Mouse (Mus musculus) limb, embryonic 15.5 days (tissue): ENCODE results near the gene Tulp1. TPM values are rescaled to one million over a fixed set of nuclear protein-coding genes. Genes with fewer than 3 reads are reported as not detected.
A peak's percentile ranks its signal among the peaks of the same experiment; 100 is the strongest.
"Not testable (repeated sequence)": the region's sequence is repeated elsewhere in the genome, so short reads cannot be mapped to it uniquely, and the experiment has no call there.

Source experiments
- ATAC-seq: fragments of 200-750 bp; cut with Nextera tagmentation; 2 replicates; pipeline ENCODE4 v1.8.0; 2017; ENCODE audit warnings: low read depth, moderate TSS enrichment; ENCODE audit not compliant: insufficient number of reproducible peaks, low FRiP score, low TSS enrichment
- H3K27ac ChIP-seq: fragments of 300-500 bp; sonication (generic); 2 replicates; pipeline ENCODE4 v1.5.1; 2015; ENCODE audit warnings: moderate library complexity, mild to moderate bottlenecking, inconsistent platforms
- H3K27me3 ChIP-seq: fragments of 300-500 bp; sonication (generic); 2 replicates; pipeline ENCODE4 v1.6.1; 2015; ENCODE audit warnings: inconsistent platforms
- H3K36me3 ChIP-seq: fragments of 300-500 bp; sonication (generic); 2 replicates; pipeline ENCODE4 v1.6.1; 2015; ENCODE audit warnings: inconsistent platforms
- H3K4me1 ChIP-seq: fragments of 300-500 bp; sonication (generic); 2 replicates; pipeline ENCODE4 v1.6.1; 2015; ENCODE audit warnings: inconsistent platforms
- H3K4me2 ChIP-seq: fragments of 300-500 bp; sonication (generic); 2 replicates; pipeline ENCODE4 v1.6.1; 2015; ENCODE audit warnings: mild to moderate bottlenecking, inconsistent platforms
- H3K4me3 ChIP-seq: fragments of 300-500 bp; sonication (generic); 2 replicates; pipeline ENCODE4 v1.5.1; 2015; ENCODE audit warnings: mild to moderate bottlenecking, inconsistent platforms
- H3K9ac ChIP-seq: fragments of 300-500 bp; sonication (generic); 2 replicates; pipeline ENCODE4 v1.6.1; 2015; ENCODE audit warnings: inconsistent platforms
- H3K9me3 ChIP-seq: fragments of 300-500 bp; sonication (generic); 2 replicates; pipeline ENCODE4 v1.6.1; 2016; ENCODE audit warnings: inconsistent platforms
- WGBS: fragments of 180-500 bp; shearing (Covaris S2); methylation state at CpG from one replicate; pipeline ENCODE4 v1.1.7; 2015; 5-methylcytosine and 5-hydroxymethylcytosine counted together
- polyA plus RNA-seq: library from polyadenylated mRNA; unstranded; fragments of >200 nt; fragmentation: Nextera tagmentation; extraction: Ambion mirVana; gene quantifications from 2 replicates; pipeline ENCODE4 v1.2.1, GENCODE M21; 2015

Gene Tulp1
- polyA plus RNA-seq, 1 experiment from 2014 or later: 6.2 TPM

DNA sequence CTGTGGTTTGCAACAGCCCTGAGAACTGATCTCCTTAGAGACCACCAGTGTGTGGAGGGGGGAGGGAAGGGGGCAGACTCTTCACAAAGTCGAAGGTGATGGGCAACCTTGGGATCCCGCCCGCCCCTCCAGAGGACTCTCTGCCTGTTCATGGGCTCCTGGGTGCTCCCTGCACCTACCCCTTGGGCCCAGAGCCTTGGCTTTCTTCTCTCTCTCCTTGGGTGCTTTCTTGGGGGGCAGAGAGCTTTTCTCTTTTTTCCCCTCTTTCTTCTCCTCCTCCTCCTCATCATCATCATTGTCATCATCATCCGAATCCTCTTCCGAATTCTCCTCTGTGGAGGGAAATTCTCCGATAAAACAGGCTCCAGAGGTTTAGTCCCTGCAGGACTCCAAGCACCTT, 1.5 kb downstream of the Tulp1 start:
- WGBS: 38% methylated on average over 6 of the region's 6 CpGs
- peaks cover 34% of the 10 kb centered on the region for H3K4me1 ChIP-seq
- H3K9me3 ChIP-seq: no peaks in the 10 kb centered on the region
- H3K36me3 ChIP-seq: no peaks in the 10 kb centered on the region
- no peak overlapping the region for H3K27ac ChIP-seq
- H3K4me2 ChIP-seq: peak overlapping the region; percentile 60
- ATAC-seq: no peak
- H3K9ac ChIP-seq: no peak overlapping the region
- H3K27me3 ChIP-seq: peaks cover 34% of the 10 kb centered on the region
- peak overlapping the region; percentile 32; the same call in 1 of the 2 replicates for H3K4me3 ChIP-seq

DNA sequence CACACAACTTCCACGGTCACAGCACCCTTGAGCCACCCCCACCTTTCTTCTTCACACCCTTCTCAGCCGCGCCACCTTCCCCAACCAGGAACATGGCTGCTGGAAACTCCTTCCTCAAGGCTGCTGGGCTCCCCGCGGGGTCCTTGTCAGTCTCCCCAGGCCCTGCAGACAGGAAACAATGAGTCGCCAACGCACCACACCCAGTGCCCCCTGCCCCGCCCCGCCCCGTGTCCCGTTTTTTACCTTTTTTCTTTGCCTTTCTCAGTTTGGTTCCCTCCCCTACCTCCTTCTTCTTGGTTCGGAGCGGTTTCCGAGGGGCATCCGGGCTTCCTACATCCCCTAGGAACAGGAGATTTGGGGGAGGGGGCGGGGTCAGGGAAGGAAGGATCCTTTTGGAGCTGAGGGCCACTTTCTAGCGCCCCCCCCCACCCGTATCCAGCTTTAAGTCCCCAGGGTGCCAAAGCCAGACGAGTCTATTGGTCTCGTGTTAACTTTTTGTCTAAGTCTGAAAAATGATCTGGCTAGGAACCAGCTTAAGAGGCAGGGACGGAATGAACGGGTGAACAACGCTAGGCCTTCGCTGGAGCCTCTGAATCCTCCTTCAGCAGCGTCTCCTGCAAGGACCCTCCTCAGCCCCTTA, 2.2 kb downstream of the Tulp1 start:
- ATAC-seq: no peak
- peaks cover 35% of the 10 kb centered on the region for H3K4me1 ChIP-seq
- H3K36me3 ChIP-seq: no peaks in the 10 kb centered on the region
- H3K27me3 ChIP-seq: peaks cover 38% of the 10 kb centered on the region
- H3K27ac ChIP-seq: no peak overlapping the region
- no peaks in the 10 kb centered on the region for H3K9me3 ChIP-seq
- peak overlapping the region; percentile 60 for H3K4me2 ChIP-seq
- no peak overlapping the region; the same call in 1 of the 2 replicates for H3K9ac ChIP-seq
- H3K4me3 ChIP-seq: peak overlapping the region; percentile 30
- 6% methylated on average over 25 of the region's 25 CpGs for WGBS

DNA sequence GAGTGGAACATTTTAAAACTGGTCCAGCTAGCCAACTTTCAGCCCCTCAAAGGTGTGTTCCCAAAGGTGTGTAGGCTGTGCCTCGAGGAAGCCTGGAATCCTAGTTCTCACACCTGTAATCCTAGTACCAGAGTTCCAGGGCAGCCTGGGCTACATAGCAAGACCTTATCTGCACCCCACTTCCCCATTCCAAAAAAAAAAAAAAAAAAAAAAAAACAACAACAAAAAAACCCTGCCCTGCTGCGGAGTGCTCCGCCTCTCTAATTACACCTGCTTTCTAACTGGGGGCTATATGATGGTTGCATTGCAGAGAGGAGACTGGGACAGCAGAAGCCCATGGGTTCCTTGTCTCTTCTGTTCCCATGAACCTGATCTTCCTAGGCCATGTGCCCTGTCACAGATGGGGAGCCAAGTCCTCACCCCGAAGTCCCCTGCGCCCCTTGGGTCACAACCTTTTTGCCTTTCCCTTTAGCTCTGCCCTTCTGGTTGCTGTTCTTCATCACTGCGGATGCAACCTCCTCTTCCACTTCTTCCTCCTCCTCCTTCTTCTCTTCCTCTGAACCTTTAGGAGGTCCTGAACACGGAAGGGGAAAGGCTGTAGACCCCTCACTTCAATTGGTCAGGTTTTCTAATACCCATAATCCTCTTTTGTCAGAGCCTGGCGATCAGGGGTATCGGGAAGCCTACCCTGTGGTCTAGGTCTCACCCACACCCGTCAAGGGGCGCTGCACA, 2.9 kb downstream of the Tulp1 start:
- Histone ChIP-seq H3K9ac (no peak overlapping the region), H3K27ac (no peak overlapping the region), H3K27me3 (peaks cover 38% of the 10 kb centered on the region), H3K36me3 (no peaks in the 10 kb centered on the region), H3K9me3 (no peaks in the 10 kb centered on the region), H3K4me2 (peak overlapping the region; percentile 60), H3K4me1 (peaks cover 35% of the 10 kb centered on the region), H3K4me3 (peak overlapping the region; percentile 30)
- no peak for ATAC-seq
- WGBS: 31% methylated on average over 11 of the region's 11 CpGs

DNA sequence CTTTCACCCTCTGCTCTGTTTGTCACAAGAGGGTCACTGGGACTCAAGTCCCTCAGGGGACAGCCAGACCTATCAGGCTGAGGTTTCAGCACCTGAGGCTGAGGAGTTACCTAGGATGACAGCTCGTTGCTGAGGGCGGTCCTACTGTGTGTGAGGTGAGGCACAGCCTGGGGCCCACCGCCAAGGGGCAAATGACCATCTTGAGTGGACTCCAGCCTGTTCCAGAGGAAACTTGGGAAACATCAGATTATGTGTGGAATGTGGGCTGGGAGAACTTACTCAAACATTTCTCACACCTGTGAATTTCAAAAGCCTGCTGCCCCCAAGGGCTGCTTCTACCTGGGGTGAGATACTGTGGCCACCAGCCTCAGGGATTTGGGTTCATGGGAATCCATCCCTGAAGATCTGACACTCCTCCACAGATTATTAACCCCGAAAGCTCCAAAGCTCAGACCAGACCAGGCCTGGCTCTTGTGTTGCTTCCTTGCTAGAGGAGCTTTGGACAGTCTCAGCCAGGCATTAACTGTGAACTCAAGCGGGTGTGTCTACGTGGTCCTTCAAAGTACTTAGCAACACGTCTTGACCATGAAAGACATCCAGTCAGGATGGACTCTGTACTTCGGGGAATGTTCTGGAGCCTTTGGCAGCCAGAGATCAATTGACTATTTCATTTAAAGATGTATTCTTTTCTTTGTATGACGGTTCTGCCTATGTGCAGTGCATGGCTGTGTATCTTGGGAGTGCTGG, 4.3 kb downstream of the Tulp1 start:
- peaks cover 35% of the 10 kb centered on the region for H3K4me1 ChIP-seq
- no peak overlapping the region for H3K9ac ChIP-seq
- peaks cover 35% of the 10 kb centered on the region for H3K27me3 ChIP-seq
- H3K36me3 ChIP-seq: no peaks in the 10 kb centered on the region
- no peak for ATAC-seq
- whole genome bisulfite sequencing: 76% methylated on average over 9 of the region's 9 CpGs
- H3K4me2 ChIP-seq: no peak overlapping the region
- H3K27ac ChIP-seq: no peak overlapping the region
- H3K4me3 ChIP-seq: no peak overlapping the region
- no peaks in the 10 kb centered on the region for H3K9me3 ChIP-seq

DNA sequence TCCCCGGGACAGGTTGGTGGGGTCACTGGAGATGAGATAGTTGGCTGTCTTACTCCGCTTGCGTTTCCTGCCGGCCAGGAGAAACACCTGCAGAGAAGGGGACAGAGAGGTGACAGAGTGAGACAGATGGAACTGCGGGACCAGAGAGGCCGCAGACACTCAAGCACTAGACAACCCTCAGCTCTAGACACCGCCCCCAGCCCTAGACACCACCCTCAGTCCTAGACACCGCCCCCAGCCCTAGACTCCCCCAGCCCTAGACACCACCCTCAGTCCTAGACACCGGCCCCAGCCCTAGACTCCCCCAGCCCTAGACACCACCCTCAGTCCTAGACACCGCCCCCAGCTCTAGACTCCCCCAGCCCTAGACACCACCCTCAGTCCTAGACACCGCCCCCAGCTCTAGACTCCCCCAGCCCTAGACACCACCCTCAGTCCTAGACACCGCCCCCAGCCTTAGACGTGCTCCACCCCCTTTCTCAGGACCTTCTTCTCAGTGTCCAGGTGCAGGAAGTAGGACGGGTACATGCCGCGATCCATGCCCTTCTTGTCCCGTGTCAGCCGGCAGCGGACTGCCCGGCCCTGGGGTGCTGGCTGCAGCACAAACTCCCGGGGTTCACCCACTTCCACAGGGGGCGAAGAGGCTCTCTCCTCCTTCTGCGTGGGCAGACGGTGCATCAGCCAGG, 6.3 kb downstream of the Tulp1 start:
- Histone ChIP-seq H3K27me3 (peaks cover 17% of the 10 kb centered on the region), H3K4me1 (peaks cover 23% of the 10 kb centered on the region)
- not testable (repeated sequence) for ATAC-seq, H3K4me3 ChIP-seq, H3K9me3 ChIP-seq, H3K9ac ChIP-seq, H3K36me3 ChIP-seq, H3K27ac ChIP-seq, H3K4me2 ChIP-seq
- WGBS: 18% methylated on average over 22 of the region's 24 CpGs

DNA sequence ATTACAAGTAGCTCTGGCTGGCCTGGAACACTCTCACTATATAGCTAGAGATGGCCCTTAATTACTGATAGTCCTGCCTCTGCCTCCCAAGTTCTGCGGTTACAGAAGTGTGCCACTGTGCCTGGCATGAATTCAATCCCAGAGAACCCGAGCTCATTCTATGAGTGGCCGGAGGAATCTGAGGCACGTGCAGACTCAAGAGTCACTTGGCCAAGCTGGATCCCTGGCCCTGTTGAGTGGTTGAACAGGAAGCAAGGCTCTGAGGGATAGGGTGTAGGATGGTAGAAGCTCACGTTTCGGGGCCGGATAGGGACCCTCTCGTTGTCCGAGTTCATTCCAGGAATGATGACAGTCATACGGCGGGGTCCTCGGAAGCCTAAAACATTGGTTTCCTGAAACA, 9.2 kb downstream of the Tulp1 start:
- Histone ChIP-seq H3K27me3 (peaks cover 8% of the 10 kb centered on the region; the same call in 1 of the 2 replicates), H3K36me3 (no peaks in the 10 kb centered on the region), H3K9ac (no peak overlapping the region), H3K4me1 (peaks cover 17% of the 10 kb centered on the region), H3K4me3 (no peak overlapping the region), H3K4me2 (no peak overlapping the region), H3K9me3 (no peaks in the 10 kb centered on the region), H3K27ac (no peak overlapping the region)
- ATAC-seq: no peak
- WGBS: 81% methylated on average over 12 of the region's 12 CpGs

DNA sequence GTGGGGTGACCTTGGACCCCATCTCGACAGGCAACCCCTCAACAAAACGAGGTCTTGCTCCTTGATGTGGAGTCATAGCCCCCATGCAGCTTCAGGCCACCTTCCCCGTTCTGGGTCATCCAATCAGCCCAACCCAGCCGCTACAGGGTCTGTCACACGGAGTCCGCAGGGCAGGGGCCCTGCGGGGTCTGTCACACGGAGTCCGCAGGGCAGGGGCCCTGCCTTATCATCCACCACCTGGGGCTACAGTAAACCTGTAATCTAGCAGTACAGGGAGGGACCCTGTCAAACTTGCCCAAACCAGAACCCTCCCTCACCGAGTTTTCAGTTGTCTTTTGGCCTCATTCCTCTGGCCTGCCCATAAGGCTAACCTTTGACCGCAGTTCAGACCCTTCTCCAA, 13.0 kb downstream of the Tulp1 start:
- peak overlapping the region; percentile 88 for H3K4me3 ChIP-seq
- no peaks in the 10 kb centered on the region for H3K27me3 ChIP-seq
- no peaks in the 10 kb centered on the region for H3K36me3 ChIP-seq
- peak overlapping the region; percentile 67 for H3K4me2 ChIP-seq
- H3K9ac ChIP-seq: no peak overlapping the region
- no peaks in the 10 kb centered on the region for H3K9me3 ChIP-seq
- peak overlapping the region; percentile 99 for H3K27ac ChIP-seq
- H3K4me1 ChIP-seq: peaks cover 37% of the 10 kb centered on the region
- no peak for ATAC-seq
- WGBS: 29% methylated on average over 11 of the region's 11 CpGs

DNA sequence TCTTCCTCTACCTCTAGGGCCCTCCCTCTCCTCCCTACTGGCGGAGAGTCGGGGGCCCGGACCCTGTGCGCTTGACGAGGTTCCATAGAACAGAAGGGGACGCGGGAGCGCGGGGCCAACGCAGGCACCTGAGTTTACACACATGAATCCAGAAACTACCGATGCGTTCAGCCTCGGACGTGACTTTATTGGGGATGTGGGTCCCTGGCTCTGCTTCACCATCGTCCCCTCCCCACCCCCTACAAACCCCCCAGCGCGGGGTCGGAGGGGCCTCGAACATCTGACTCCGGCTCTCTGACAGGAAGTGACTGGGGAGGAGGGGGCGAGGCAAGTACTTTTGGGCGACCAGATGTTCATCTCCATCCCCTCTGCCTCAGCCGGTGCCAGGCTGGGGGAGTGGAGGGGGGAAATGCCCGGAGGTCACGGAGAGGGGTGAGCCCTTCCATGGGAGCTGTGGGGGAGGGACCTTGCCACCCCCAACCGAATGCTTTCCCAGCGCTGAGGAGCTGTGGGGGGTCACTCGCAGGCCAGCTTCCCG, 13.6 kb downstream of the Tulp1 start:
- Histone ChIP-seq H3K27me3 (no peaks in the 10 kb centered on the region), H3K4me3 (peak overlapping the region; percentile 88), H3K9ac (peak overlapping the region; percentile 68), H3K4me2 (peak overlapping the region; percentile 67), H3K9me3 (no peaks in the 10 kb centered on the region), H3K36me3 (no peaks in the 10 kb centered on the region), H3K27ac (peak overlapping the region; percentile 99), H3K4me1 (peaks cover 43% of the 10 kb centered on the region)
- 1% methylated on average over 28 of the region's 29 CpGs for WGBS
- no peak for ATAC-seq

DNA sequence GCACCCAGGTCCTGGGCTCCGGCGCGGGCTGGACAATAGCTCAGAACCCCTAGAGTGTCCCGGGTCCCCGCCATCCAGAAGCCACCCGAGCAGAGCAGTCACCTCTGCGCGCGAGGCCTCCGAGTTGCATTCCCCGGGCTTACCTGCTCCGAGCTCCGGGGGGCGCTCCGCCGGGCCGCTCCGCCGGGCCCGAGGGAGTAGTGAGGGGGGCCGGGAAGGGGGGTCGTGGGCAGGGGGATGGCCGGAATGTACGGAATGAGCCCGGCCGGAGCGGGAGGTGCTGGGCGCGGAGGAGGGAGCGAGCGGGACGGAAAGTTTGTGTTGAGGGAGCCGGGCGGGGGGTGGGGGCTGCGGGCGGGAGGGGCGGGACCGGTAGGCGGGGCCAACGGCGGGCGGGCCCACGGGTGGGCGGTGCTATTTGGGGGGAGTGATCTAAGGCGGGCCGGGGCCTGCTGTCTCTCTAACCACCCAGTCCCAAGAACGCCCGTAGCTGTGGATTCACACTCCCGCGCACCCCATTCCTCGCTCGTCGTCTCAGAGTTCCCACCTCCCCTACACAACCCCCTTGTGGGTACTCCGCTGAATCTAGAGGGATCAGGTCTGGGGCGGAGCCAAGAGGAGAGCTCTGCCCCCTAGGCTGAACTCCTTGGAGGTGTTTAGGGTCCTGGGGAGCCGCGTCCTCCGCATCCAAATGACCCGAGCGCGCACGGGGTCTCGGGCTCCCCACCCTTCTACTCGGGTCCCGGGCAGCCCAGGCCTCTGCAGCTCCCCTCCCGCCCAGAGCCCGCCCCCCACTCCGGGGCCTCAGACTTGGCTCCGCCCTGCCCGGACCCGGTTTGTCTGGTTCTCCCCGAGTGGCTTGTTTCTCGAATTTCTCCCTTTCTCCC, 14.3 kb downstream of the Tulp1 start, which contains the start of gene Tead3:
TSS of gene Tead3 (minus strand) at position 352 of the 887 bp plus-strand sequence.
- peak within 1 kb of the TSS; percentile 88 for H3K9ac ChIP-seq
- H3K9me3 ChIP-seq: no peaks in the 10 kb centered on the region
- under 1% methylated on average over 66 of the region's 73 CpGs for WGBS
- H3K4me2 ChIP-seq: peak within 1 kb of the TSS; percentile 67
- H3K27ac ChIP-seq: peak within 1 kb of the TSS; percentile 99
- peak; percentile 88 for ATAC-seq
- peak within 1 kb of the TSS; percentile 88 for H3K4me3 ChIP-seq
- H3K27me3 ChIP-seq: no peaks in the 10 kb centered on the region
- no peaks in the 10 kb centered on the region for H3K36me3 ChIP-seq
- peaks cover 50% of the 10 kb centered on the region for H3K4me1 ChIP-seq

DNA sequence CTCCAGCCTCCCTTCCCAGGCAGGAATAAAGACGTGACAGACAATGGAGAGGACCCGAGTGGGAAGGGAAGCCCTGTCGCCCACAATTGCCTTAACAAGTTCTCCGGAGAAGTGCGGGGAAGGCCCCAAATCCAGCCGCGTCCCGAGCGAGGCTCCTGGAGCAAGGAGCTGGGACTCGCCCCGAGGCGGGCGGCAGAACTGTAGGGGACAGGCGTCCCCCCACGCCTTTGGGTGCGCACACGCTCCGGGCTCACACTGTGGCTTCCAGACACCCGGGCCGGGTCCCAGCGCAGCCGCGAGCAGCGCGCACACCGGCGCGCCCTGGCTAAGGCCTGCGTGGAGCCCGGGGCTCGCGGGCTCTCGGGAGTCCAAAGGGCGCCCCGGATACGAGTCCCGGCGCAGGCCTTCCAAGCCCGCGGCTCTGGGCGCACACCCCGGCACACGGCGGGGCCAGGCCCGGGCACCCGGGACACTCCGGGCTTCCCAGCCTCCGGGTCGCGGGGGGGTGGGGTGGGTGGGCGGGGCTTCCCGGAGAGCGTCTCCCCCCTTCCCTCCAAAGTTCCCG, 15.0 kb downstream of the Tulp1 start:
- peak overlapping the region; percentile 99 for H3K27ac ChIP-seq
- H3K4me1 ChIP-seq: peaks cover 57% of the 10 kb centered on the region
- H3K27me3 ChIP-seq: no peaks in the 10 kb centered on the region
- H3K4me3 ChIP-seq: peak overlapping the region; percentile 88
- H3K36me3 ChIP-seq: no peaks in the 10 kb centered on the region
- H3K9ac ChIP-seq: peak overlapping the region; percentile 88
- no peaks in the 10 kb centered on the region for H3K9me3 ChIP-seq
- ATAC-seq: no peak
- peak overlapping the region; percentile 67 for H3K4me2 ChIP-seq
- WGBS: under 1% methylated on average over 40 of the region's 54 CpGs
